Mouse (Mus musculus): ENCODE measurements around the gene Thumpd3.

The Thumpd3 gene

GRCm38 (mm10) chr6:113079492-113079891 lies 33.5 kb downstream of the Thumpd3 start:
- DNase-seq (ENCODE audit: low spot score), result no peak

- DNase-seq (ENCODE audit: low spot score), result no peak
These were observed 36.2 kb downstream of the Thumpd3 start for GRCm38 (mm10) chr6:113082229-113082628.

GRCm38 (mm10) chr6:113084590-113084989 lies 38.6 kb downstream of the Thumpd3 start:
- DNase-seq (ENCODE audit: low spot score), result no peak

GRCm38 (mm10) chr6:113093206-113093605 lies 47.2 kb downstream of the Thumpd3 start:
- DNase-seq (ENCODE audit: low spot score), result no peak

- DNase-seq (ENCODE audit: low spot score), result no peak
These were observed 49.5 kb downstream of the Thumpd3 start for GRCm38 (mm10) chr6:113095547-113095946.

GRCm38 (mm10) chr6:113097662-113098061 lies 51.6 kb downstream of the Thumpd3 start:
- no peak for DNase-seq (ENCODE audit: low spot score)

- no peak for DNase-seq (ENCODE audit: low spot score)
These were observed 53.7 kb downstream of the Thumpd3 start for GRCm38 (mm10) chr6:113099640-113100289.

- DNase-seq (ENCODE audit: low spot score), result no peak
These were observed 56.5 kb downstream of the Thumpd3 start for GRCm38 (mm10) chr6:113102541-113102940.

GRCm38 (mm10) chr6:113103765-113104164 lies 57.7 kb downstream of the Thumpd3 start:
- peak; percentile 73 for DNase-seq (ENCODE audit: low spot score)

GRCm38 (mm10) chr6:113109378-113109777 lies 63.4 kb downstream of the Thumpd3 start:
- no peak for DNase-seq (ENCODE audit: low spot score)

GRCm38 (mm10) chr6:113109956-113110355 lies 63.9 kb downstream of the Thumpd3 start:
- no peak for DNase-seq (ENCODE audit: low spot score)
